Mouse (Mus musculus): ENCODE measurements at regions not wholly inside any gene's neighbourhood (a gene's known extent, or its start where the extent isn't known, plus 50 kb on each side); places are given as distances from the start of the nearest gene placed in this dataset. TPM values are rescaled to one million over a fixed set of nuclear protein-coding genes. Genes with fewer than 3 reads are reported as not detected.

GRCm38 (mm10) chr4:93406876-93407275 lies 71.6 kb upstream of the Tusc1 start:
- Histone ChIP-seq H3K9ac (replicated peaks) (no peak overlapping the region), H3K4me2 (ENCODE audit: low read depth) (no peak overlapping the region), H3K4me3 (ENCODE audit: insufficient read depth in 1 of 2, low read depth in 2 of 2, low read length in 2 of 2) (no peak overlapping the region), H3K27me3 (ENCODE audit: control insufficient read depth, insufficient read depth, low read length) (no peaks in the 10 kb centered on the region), H3K9me3 (ENCODE audit: control insufficient read depth, low read length) (no peaks in the 10 kb centered on the region), H3K27ac (no peak overlapping the region), H3K4me1 (replicated peaks; ENCODE audit: control insufficient read depth in 2 of 2, insufficient read depth in 2 of 2, low read length in 1 of 2) (no peaks in the 10 kb centered on the region), H3K36me3 (replicated peaks; ENCODE audit: control insufficient read depth, insufficient read depth, low read depth) (no peaks in the 10 kb centered on the region)
- TF ChIP-seq EP300 (IDR thresholded peaks at IDR 0.05; ENCODE audit: low read depth) (no peak), CTCF (IDR thresholded peaks at IDR 0.05; ENCODE audit: low read depth) (no peak)
- WGBS (ENCODE audit: insufficient replicate concordance) = 37% methylated on average over 2 of the region's 2 CpGs
- no peak for ATAC-seq (ENCODE audit: insufficient read depth)
- no peak for DNase-seq (ENCODE audit: low read depth in 3 of 3, low spot score in 3 of 3)

- DNase-seq (ENCODE audit: low read depth in 3 of 3, low spot score in 3 of 3) (no peak), ATAC-seq (ENCODE audit: insufficient read depth) (no peak)
- H3K9ac ChIP-seq (replicated peaks) = no peak overlapping the region
- TF ChIP-seq CTCF (IDR thresholded peaks at IDR 0.05; ENCODE audit: low read depth) (no peak), EP300 (IDR thresholded peaks at IDR 0.05; ENCODE audit: low read depth) (no peak)
- no peak overlapping the region for H3K27ac ChIP-seq
- H3K36me3 ChIP-seq (replicated peaks; ENCODE audit: control insufficient read depth, insufficient read depth, low read depth) = no peaks in the 10 kb centered on the region
- H3K4me2 ChIP-seq (ENCODE audit: low read depth) = no peak overlapping the region
- no peaks in the 10 kb centered on the region for H3K27me3 ChIP-seq (ENCODE audit: control insufficient read depth, insufficient read depth, low read length)
- H3K4me1 ChIP-seq (replicated peaks; ENCODE audit: control insufficient read depth in 2 of 2, insufficient read depth in 2 of 2, low read length in 1 of 2) = no peaks in the 10 kb centered on the region
- no peaks in the 10 kb centered on the region for H3K9me3 ChIP-seq (ENCODE audit: control insufficient read depth, low read length)
- no peak overlapping the region for H3K4me3 ChIP-seq (ENCODE audit: insufficient read depth in 1 of 2, low read depth in 2 of 2, low read length in 2 of 2)
Observed at GRCm38 (mm10) chr4:93400579-93400978, 65.3 kb upstream of the Tusc1 start.

Small RNA genes in the stretch of these regions (microRNA-seq; reads per million reads assigned to microRNA genes)
- gene Gm22619 = not detected
